Mouse (Mus musculus) testis, adult 2 months (tissue): ENCODE measurements around the gene Olfr1196. TPM values are rescaled to one million over a fixed set of nuclear protein-coding genes. Genes with fewer than 3 reads are reported as not detected.
"Not testable (repeated sequence)": the region's sequence is repeated elsewhere in the genome, so short reads cannot be mapped to it uniquely, and the experiment has no call there.

Experiments
- H3K27ac ChIP-seq: fragments of 200-500 bp; 2 replicates; pipeline ENCODE4 v1.5.1; 2012; ENCODE audit warnings: low read depth, low read length; ENCODE audit not compliant: control insufficient read depth, insufficient read depth
- H3K27me3 ChIP-seq: fragments of 200-500 bp; 2 replicates; pipeline ENCODE4 v1.6.1; 2012; ENCODE audit warnings: mild to moderate bottlenecking, low read length, moderate library complexity; ENCODE audit not compliant: control insufficient read depth, insufficient read depth
- H3K36me3 ChIP-seq: fragments of 200-500 bp; 2 replicates; pipeline ENCODE4 v1.6.1; 2012; ENCODE audit warnings: mild to moderate bottlenecking, low read length; ENCODE audit not compliant: control insufficient read depth, insufficient read depth
- H3K4me1 ChIP-seq: fragments of 200-500 bp; 2 replicates; pipeline ENCODE4 v1.6.1; 2012; ENCODE audit warnings: low read length; ENCODE audit not compliant: control insufficient read depth, insufficient read depth
- H3K4me3 ChIP-seq: fragments of 200-500 bp; 2 replicates; pipeline ENCODE4 v1.5.1; 2012; ENCODE audit warnings: low read depth, mild to moderate bottlenecking, low read length, moderate library complexity, mixed read lengths; ENCODE audit not compliant: control insufficient read depth
- CTCF ChIP-seq: fragments of 200-500 bp; IDR thresholded peaks from 2 replicates; pipeline ENCODE4 v1.5.1; 2012; ENCODE audit warnings: low read depth, mild to moderate bottlenecking, inconsistent platforms, low read length, moderate library complexity; ENCODE audit not compliant: control insufficient read depth, insufficient read depth, insufficient replicate concordance
- POLR2A ChIP-seq: fragments of 200-500 bp; IDR thresholded peaks from 2 replicates; pipeline ENCODE4 v1.6.1; 2012; ENCODE audit warnings: low read depth, mild to moderate bottlenecking, inconsistent platforms, low read length, moderate library complexity; ENCODE audit not compliant: control insufficient read depth
- polyA plus RNA-seq: library from polyadenylated mRNA; depleted of rRNA; stranded (reverse); fragments of >200 nt; gene quantifications from 2 replicates; pipeline ENCODE4 v1.2.3, GENCODE M21; 2012; rRNA removed

Gene Olfr1196
- polyA plus RNA-seq: not detected in 2 replicates

DNA sequence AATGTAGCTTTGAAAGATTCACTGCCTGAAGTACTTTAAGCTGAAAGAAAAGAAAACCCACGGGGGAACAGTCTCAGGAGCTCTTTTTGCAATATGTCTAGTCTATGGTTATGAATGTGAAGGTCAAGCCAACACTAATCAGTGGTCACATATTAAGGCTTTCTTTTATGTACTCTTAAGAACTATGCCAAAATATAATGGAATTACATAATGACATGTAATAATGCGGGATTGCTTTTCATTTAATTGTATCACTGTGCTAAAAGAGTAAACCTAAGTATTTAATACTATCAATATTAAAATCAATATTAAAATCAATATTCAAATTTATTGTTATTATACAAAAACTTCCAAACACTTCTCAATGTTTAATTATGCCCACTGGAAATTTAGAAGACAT is at the start of gene Olfr1196:
TSS of gene Olfr1196 (minus strand) at position 101 of the 400 bp plus-strand sequence.
- H3K27me3 ChIP-seq: no peaks in the 10 kb centered on the region
- TF ChIP-seq CTCF (no peak), POLR2A (no peak)
- H3K4me3 ChIP-seq: no peak within 1 kb of the TSS
- H3K36me3 ChIP-seq: no peaks in the 10 kb centered on the region
- no peaks in the 10 kb centered on the region for H3K4me1 ChIP-seq
- no peak within 1 kb of the TSS for H3K27ac ChIP-seq

DNA sequence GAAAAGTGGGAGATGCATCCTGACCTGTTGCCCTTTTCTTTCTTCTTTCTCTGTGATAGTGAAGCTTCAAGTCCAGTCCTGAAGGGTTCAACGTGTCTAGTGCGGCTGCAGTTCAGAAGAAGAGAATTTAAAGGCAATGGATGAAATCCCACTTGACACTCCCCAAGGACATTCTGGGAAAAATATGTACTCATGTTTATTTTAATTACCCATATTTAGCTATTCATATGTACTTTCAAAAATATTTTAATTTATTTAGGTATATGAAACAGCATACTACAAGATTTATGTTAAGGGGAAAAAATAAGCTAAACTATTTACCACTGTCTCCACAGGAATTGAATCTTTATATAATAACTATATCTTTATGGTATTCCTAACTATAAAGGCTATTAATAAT is 46.9 kb upstream of the Olfr1196 start, which contains the start of gene Olfr1198:
TSS of gene Olfr1198 (minus strand) at position 101 of the 400 bp plus-strand sequence.
- H3K36me3 ChIP-seq: no peaks in the 10 kb centered on the region
- H3K4me3 ChIP-seq: no peak within 1 kb of the TSS
- no peaks in the 10 kb centered on the region for H3K4me1 ChIP-seq
- H3K27me3 ChIP-seq: no peaks in the 10 kb centered on the region
- H3K27ac ChIP-seq: no peak within 1 kb of the TSS
- TF ChIP-seq POLR2A (no peak), CTCF (no peak)

DNA sequence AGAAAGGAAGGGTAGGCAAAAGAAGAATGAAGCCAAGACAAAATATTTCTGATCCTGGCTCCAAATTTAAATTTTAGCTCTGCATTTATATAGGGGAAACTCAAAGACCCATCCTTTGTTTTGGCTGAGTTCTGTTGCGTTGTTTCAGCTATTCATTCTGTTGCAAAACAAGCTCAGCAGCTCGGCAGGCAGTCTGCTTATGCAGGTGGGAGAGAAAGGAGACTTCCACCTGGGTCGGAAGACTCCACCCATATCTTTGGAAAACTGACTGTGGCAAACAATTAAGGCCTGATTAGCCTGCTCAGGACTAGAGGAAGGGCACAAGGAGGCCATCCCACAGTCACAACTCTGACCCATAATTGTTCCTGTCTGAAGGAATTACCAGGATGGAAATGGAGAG is 39.0 kb upstream of the Olfr1196 start:
- Histone ChIP-seq H3K36me3 (no peaks in the 10 kb centered on the region), H3K27ac (no peak overlapping the region), H3K27me3 (no peaks in the 10 kb centered on the region), H3K4me1 (no peaks in the 10 kb centered on the region), H3K4me3 (no peak overlapping the region)
- TF ChIP-seq CTCF: no peak
- TF ChIP-seq POLR2A: no peak

DNA sequence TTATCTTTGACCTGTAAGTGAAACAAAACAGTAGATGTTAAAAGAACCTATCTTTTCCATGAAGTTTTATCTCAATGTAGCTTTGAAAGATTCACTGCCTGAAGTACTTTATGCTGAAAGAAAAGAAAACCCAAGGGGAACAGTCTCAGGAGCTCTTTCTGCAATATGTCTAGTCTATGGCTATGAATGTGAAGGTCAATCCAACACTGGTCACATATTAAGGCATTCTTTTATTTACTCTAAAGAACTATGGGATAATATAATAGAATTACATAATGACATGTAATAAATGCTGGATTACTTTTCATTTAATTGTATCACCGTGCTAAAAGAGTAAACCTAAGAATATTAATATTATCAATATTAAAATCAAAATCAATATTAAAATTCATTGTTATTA is 27.9 kb upstream of the Olfr1196 start, which contains the start of gene Olfr1197:
TSS of gene Olfr1197 (minus strand) at position 101 of the 400 bp plus-strand sequence.
- Histone ChIP-seq H3K27me3 (no peaks in the 10 kb centered on the region), H3K4me3 (no peak within 1 kb of the TSS), H3K27ac (no peak within 1 kb of the TSS), H3K4me1 (no peaks in the 10 kb centered on the region), H3K36me3 (no peaks in the 10 kb centered on the region)
- no peak for TF ChIP-seq POLR2A
- TF ChIP-seq CTCF: no peak

GRCm38 (mm10) chr2:88689087-88689486 is 15.3 kb downstream of the Olfr1196 start, which contains the start of gene Olfr1195:
Gene Olfr1195, minus strand, starts transcription at chr2:88689187.
- no peak within 1 kb of the TSS for H3K4me3 ChIP-seq
- no peaks in the 10 kb centered on the region for H3K4me1 ChIP-seq
- H3K36me3 ChIP-seq: no peaks in the 10 kb centered on the region
- H3K27me3 ChIP-seq: no peaks in the 10 kb centered on the region
- TF ChIP-seq POLR2A (no peak), CTCF (no peak)
- no peak within 1 kb of the TSS for H3K27ac ChIP-seq

- H3K27me3 ChIP-seq, H3K4me3 ChIP-seq, H3K27ac ChIP-seq, H3K36me3 ChIP-seq, H3K4me1 ChIP-seq: not testable (repeated sequence)
Measured at GRCm38 (mm10) chr2:88675328-88675727, 29.1 kb downstream of the Olfr1196 start, which contains the start of gene Olfr1193. Gene Olfr1193, plus strand, starts transcription at chr2:88675628.

- no peaks in the 10 kb centered on the region for H3K4me1 ChIP-seq
- H3K4me3 ChIP-seq: no peak within 1 kb of the TSS
- H3K27me3 ChIP-seq: no peaks in the 10 kb centered on the region
- TF ChIP-seq POLR2A (no peak), CTCF (no peak)
- no peak within 1 kb of the TSS for H3K27ac ChIP-seq
- no peaks in the 10 kb centered on the region for H3K36me3 ChIP-seq
Measured at GRCm38 (mm10) chr2:88648209-88648608, 56.2 kb downstream of the Olfr1196 start, which contains the start of gene Olfr1192-ps1. Gene Olfr1192-ps1, plus strand, starts transcription at chr2:88648509.

Other genes with a start within 250 kb of the Olfr1196 start
- 0.04 TPM in 1 of 2 replicates, not detected in the other for gene Olfr1183, start 249.7 kb downstream of the Olfr1196 start, polyA plus RNA-seq
- gene Olfr1184, start 221.0 kb downstream of the Olfr1196 start, polyA plus RNA-seq: not detected in 2 replicates
- gene Olfr1185-ps1, start 211.3 kb downstream of the Olfr1196 start, polyA plus RNA-seq: not detected in 2 replicates
- gene Olfr1186, start 186.0 kb downstream of the Olfr1196 start, polyA plus RNA-seq: not detected in 2 replicates
- gene Olfr1188, start 147.7 kb downstream of the Olfr1196 start, polyA plus RNA-seq: not detected in 2 replicates
- gene Olfr1189, start 118.1 kb downstream of the Olfr1196 start, polyA plus RNA-seq: not detected in 2 replicates
- gene Olfr1191-ps1, start 64.1 kb downstream of the Olfr1196 start, polyA plus RNA-seq: not detected in 2 replicates
- gene Olfr1192-ps1, start 56.1 kb downstream of the Olfr1196 start, polyA plus RNA-seq: 0.06 TPM in 1 of 2 replicates, not detected in the other
- not detected in 2 replicates for gene Olfr1193, start 29.0 kb downstream of the Olfr1196 start, polyA plus RNA-seq
- gene Olfr1195, start 15.4 kb downstream of the Olfr1196 start, polyA plus RNA-seq: not detected in 2 replicates
- gene Olfr1197, start 27.8 kb upstream of the Olfr1196 start, polyA plus RNA-seq: not detected in 2 replicates
- not detected in 2 replicates for gene Olfr1198, start 46.8 kb upstream of the Olfr1196 start, polyA plus RNA-seq
- gene Olfr1199, start 55.9 kb upstream of the Olfr1196 start, polyA plus RNA-seq: not detected in 2 replicates
- gene Olfr1200, start 65.9 kb upstream of the Olfr1196 start, polyA plus RNA-seq: not detected in 2 replicates
- gene Olfr1201, start 88.4 kb upstream of the Olfr1196 start, polyA plus RNA-seq: not detected in 2 replicates
- gene Olfr1202, start 109.9 kb upstream of the Olfr1196 start, polyA plus RNA-seq: not detected in 2 replicates
- gene Olfr1205, start 125.1 kb upstream of the Olfr1196 start, polyA plus RNA-seq: not detected in 2 replicates
- not detected in 2 replicates for gene Olfr1204, start 144.7 kb upstream of the Olfr1196 start, polyA plus RNA-seq
- gene Olfr1206, start 158.6 kb upstream of the Olfr1196 start, polyA plus RNA-seq: not detected in 2 replicates
- not detected in 2 replicates for gene Olfr1208, start 197.7 kb upstream of the Olfr1196 start, polyA plus RNA-seq
- gene Olfr1209, start 210.6 kb upstream of the Olfr1196 start, polyA plus RNA-seq: not detected in 2 replicates
- gene Olfr1211, start 233.5 kb upstream of the Olfr1196 start, polyA plus RNA-seq: not detected in 2 replicates
- not detected in 2 replicates for gene Olfr1212, start 249.4 kb upstream of the Olfr1196 start, polyA plus RNA-seq